Mouse (Mus musculus) erythroblast, adult 5-6 weeks (primary cell): ENCODE results near the gene Hpcal1. TPM values are rescaled to one million over a fixed set of nuclear protein-coding genes. Genes with fewer than 3 reads are reported as not detected.
"Not testable (repeated sequence)": the region's sequence is repeated elsewhere in the genome, so short reads cannot be mapped to it uniquely, and the experiment has no call there.

Experiments used
- ATAC-seq: replicated peaks from 2 replicates; pipeline ENCODE4 v1.8.0; 2016; ENCODE audit warnings: moderate number of reproducible peaks, mild to moderate bottlenecking, moderate TSS enrichment, inconsistent platforms; ENCODE audit not compliant: poor library complexity, low FRiP score, severe bottlenecking
- total RNA-seq, 2 experiments: library from RNA; stranded (forward) in 1 of 2; stranded (reverse) in 1 of 2; fragments of 150-400 nt in 1 of 2; fragments of 200-764, 138-1000 nt in 1 of 2; gene quantifications; 2 replicates each; pipeline versions ENCODE4 v1.2.3 to v1.2.4; 2015 to 2017; ENCODE audit warnings: low replicate concordance in 2 of 2

The Hpcal1 gene
- total RNA-seq, 2 experiments from 2014 or later: 4.3 to 23.8 TPM

DNA sequence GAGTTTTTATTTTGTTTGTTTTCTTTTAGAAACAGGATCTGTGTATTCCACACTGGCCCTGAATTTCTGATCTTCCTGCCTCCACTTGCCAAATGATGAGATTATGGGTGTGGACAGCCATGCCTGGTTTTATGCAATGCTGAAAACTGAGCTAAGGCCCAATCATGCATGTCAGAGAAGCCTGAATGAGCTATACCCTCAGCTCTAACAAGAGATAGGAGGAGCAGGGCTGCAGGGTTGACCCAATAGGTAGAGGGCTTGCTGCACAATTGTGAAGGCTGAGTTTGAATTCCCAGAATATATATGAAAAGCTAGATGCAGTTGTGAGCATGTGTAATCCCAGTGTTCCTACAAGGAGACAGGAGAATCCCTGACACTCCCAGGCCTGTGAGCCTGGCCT lies 72.4 kb downstream of the Hpcal1 start:
- no peak for ATAC-seq

DNA sequence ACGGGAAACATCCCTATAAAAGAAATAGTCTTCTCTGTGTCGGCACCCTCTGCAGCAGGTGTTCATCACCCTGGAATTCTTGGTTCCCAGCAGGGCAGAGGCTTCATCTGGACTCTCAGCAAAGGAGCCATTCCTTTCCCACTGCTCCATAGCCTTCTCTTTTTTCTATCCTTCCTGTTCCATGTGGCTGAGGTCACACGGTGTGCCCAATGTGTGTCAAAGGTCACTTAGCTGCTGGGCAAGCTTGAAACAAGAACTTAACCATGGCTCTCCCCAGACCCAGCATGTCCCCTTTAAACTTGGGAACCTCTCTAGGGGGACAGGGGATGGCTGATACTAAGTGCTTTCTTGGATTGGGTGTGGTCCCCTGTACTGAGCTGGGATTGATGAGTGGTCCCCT lies 73.3 kb downstream of the Hpcal1 start:
- ATAC-seq: no peak

DNA sequence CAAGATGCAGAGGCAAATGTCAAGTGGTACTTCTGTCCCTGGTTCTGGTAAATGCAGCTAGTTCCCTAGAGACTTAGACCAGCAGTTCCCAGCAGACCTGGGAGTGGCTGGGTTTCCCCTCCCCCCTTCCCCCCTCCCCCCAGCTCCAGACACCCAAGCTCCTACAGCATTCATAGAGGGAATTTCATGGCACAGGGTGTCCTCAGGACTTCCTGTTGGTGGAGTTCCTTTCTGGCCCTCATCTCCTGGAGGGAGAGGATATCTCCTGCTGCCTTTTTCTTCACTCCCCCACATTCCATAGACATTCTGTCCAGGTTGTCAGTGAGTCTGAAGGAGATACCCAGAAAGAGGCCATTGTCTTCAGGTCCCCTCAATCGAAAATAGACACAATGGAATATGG lies 76.9 kb downstream of the Hpcal1 start:
- ATAC-seq: not testable (repeated sequence)

GRCm38 (mm10) chr12:17769476-17770172 lies 79.0 kb downstream of the Hpcal1 start:
- ATAC-seq: no peak

- ATAC-seq: no peak
These were observed 79.9 kb downstream of the Hpcal1 start for GRCm38 (mm10) chr12:17770538-17770937.

DNA sequence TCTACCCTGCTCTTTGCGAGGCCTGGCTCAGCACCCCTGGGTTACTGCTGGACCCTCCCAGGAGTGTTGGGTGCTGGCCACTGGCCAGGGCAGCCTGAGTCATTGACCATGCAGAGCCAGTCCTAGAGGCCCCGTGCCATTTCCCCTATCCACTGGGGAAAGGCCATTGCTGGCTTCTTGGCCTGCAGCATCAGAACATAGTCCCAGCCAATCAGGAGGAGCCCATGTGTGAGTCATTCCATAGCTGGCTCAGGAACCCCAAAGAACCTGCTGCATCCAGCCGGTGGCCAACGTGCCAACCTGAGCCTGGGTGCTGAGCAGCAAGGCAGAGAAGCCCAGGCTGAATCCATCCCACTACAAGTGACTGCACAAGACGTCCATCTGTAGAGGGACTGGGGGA lies 83.1 kb downstream of the Hpcal1 start:
- not testable (repeated sequence) for ATAC-seq

DNA sequence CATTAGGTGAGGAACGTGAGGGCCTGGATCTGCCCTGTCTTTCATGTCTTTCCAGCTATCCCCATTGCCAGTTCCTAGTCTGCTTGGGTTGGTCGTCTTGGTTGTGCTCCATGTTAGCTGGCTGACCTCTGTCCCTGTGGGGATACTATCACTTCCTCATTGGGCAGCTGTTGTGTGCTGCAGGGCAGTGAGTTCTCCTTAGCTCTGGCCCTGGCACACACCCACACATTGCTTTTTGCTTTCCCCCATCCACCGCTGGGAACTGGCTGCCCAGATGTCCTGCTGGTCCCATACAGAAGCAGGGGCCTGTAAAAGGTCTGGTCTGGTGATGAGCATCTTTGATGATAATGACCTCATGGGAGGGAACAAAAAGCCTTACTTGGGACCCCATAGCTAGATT lies 84.2 kb downstream of the Hpcal1 start:
- ATAC-seq: not testable (repeated sequence)

GRCm38 (mm10) chr12:17778320-17778719 lies 87.7 kb downstream of the Hpcal1 start:
- no peak for ATAC-seq

GRCm38 (mm10) chr12:17779093-17779492 lies 88.4 kb downstream of the Hpcal1 start:
- no peak for ATAC-seq

GRCm38 (mm10) chr12:17789486-17789885 lies 98.8 kb downstream of the Hpcal1 start:
- ATAC-seq: no peak

- ATAC-seq: no peak
These were observed 100.5 kb downstream of the Hpcal1 start for GRCm38 (mm10) chr12:17791111-17791510.

DNA sequence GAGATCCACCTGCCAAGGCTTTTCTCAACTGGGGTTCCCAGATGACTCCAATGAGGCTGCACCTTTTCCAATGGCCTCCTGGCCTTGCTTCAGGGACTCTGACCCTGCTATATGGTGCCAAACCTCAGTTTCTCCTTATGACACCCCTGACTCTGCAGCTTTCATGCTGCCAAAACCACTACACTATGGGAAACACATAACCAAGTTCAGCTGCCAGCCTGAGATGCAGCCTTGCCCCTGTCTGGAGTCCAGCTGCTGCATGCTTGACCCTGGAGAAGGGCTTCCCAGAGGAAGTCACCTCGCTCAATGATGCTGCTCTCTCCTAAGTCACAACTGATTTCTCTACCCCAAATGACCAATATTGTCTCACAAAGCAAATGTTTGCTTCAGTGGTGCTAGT lies 102.1 kb downstream of the Hpcal1 start:
- no peak for ATAC-seq

DNA sequence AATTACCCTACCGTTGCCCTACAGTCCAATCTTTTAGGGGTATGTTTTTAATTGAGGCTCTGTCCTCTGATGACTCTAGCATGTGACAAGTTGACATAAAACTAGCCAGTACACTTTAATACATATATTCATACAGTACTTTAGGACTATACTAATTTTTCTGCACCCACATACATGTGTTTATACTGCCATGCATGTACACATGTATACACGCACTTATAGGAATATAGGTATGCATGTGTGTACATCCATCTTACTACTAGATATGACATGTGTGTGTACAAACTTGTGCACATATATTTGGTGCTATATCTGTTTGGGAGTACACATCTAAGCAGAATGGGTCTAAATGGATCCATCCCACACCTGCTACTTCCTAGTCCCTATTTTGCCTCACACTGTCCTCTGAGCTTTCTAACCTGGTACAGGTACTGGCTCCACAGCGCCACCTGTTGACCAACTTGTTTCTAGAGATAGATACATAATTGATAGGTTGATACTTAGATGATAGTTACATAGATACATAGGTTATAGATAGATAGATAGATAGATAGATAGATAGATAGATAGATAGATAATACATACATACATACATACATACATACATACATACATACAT lies 105.1 kb downstream of the Hpcal1 start:
- no peak for ATAC-seq

GRCm38 (mm10) chr12:17798261-17798660 lies 107.6 kb downstream of the Hpcal1 start:
- ATAC-seq: not testable (repeated sequence)

GRCm38 (mm10) chr12:17808542-17808941 lies 117.9 kb downstream of the Hpcal1 start:
- no peak for ATAC-seq

GRCm38 (mm10) chr12:17835279-17835678 lies 144.6 kb downstream of the Hpcal1 start:
- not testable (repeated sequence) for ATAC-seq

Other genes starting within 250 kb of the Hpcal1 start
- gene Odc1, start 146.1 kb upstream of the Hpcal1 start, total RNA-seq (2015; ENCODE audit: low replicate concordance): 578 and 641 TPM in 2 replicates
- gene Odc1, start 146.1 kb upstream of the Hpcal1 start, total RNA-seq (2017; ENCODE audit: low replicate concordance): 1,162 and 1,709 TPM in 2 replicates